31 mouse cellular contexts compared by ENCODE assay signal in genomic region chr12:106764516-106764915, GRCm38 (mm10).
DNase-seq lines count a peak whose midpoint lies in the region; ATAC-seq lines count a peak whose summit lies in the region.
"Had no signal": no experiment of that assay in that cellular context is flagged by ENCODE, and none has a peak within 500 bp of the region (broad histone marks: within the 10 kb centered on the region; RNA-seq: fewer than 3 reads in every experiment).

No protein-coding gene starts in this region.

- H3K4me3 ChIP-seq in midbrain, embryonic 14.5 days (replicated peaks; ENCODE audit: low read depth, low read length), result no peak overlapping the region
- H3K4me3 ChIP-seq: embryonic facial prominence, embryonic 10.5 days; embryonic facial prominence, embryonic 13.5 days; erythroblast, embryonic 14.5 days; forebrain, embryonic 10.5 days; heart, adult 2 months; heart, embryonic 10.5 days; heart, embryonic 13.5 days; hindbrain, embryonic 12.5 days; hindbrain, embryonic 15.5 days had no signal

- no peaks in the 10 kb centered on the region for H3K27me3 ChIP-seq in midbrain, embryonic 14.5 days (ENCODE audit: control insufficient read depth, insufficient read depth, low read length)
- H3K27me3 ChIP-seq: CH12.LX; embryonic facial prominence, embryonic 13.5 days; heart, embryonic 13.5 days; hindbrain, embryonic 12.5 days; hindbrain, embryonic 15.5 days; Patski had no signal

- H3K4me1 ChIP-seq in midbrain, embryonic 14.5 days (ENCODE audit: control insufficient read depth, insufficient read depth, low read length), result no peaks in the 10 kb centered on the region
- H3K4me1 ChIP-seq: embryonic facial prominence, embryonic 10.5 days; embryonic facial prominence, embryonic 13.5 days; forebrain, embryonic 10.5 days; heart, embryonic 13.5 days; hindbrain, embryonic 12.5 days; hindbrain, embryonic 15.5 days had no signal

- no peak overlapping the region for H3K27ac ChIP-seq in midbrain, embryonic 14.5 days (replicated peaks; ENCODE audit: low read depth, low read length)
- H3K27ac ChIP-seq: embryonic facial prominence, embryonic 10.5 days; embryonic facial prominence, embryonic 13.5 days; forebrain, embryonic 10.5 days; heart, adult 2 months; heart, embryonic 10.5 days; heart, embryonic 13.5 days; hindbrain, embryonic 12.5 days; hindbrain, embryonic 15.5 days had no signal

- H3K36me3 ChIP-seq in midbrain, embryonic 14.5 days (ENCODE audit: control insufficient read depth, insufficient read depth, low read length), result no peaks in the 10 kb centered on the region
- H3K36me3 ChIP-seq: embryonic facial prominence, embryonic 10.5 days; embryonic facial prominence, embryonic 13.5 days; forebrain, embryonic 10.5 days; G1E; heart, embryonic 10.5 days; heart, embryonic 13.5 days; hindbrain, embryonic 12.5 days; hindbrain, embryonic 15.5 days had no signal

- 84% methylated on average over 7 of the region's 7 CpGs for WGBS in midbrain, embryonic 14.5 days

- ATAC-seq in midbrain, embryonic 14.5 days (ENCODE audit: low FRiP score, low TSS enrichment), result no peak
- ATAC-seq: forebrain, embryonic 14.5 days; intestine, postnatal 0 days; Patski had no signal

- H3K9ac ChIP-seq in midbrain, embryonic 14.5 days (replicated peaks; ENCODE audit: low read length), result no peak overlapping the region
- H3K9ac ChIP-seq: embryonic facial prominence, embryonic 13.5 days; heart, embryonic 13.5 days; hindbrain, embryonic 12.5 days; hindbrain, embryonic 15.5 days had no signal

- no peak overlapping the region for H3K4me2 ChIP-seq in midbrain, embryonic 14.5 days (ENCODE audit: low read length)
- H3K4me2 ChIP-seq: embryonic facial prominence, embryonic 13.5 days; heart, embryonic 13.5 days; hindbrain, embryonic 12.5 days; hindbrain, embryonic 15.5 days had no signal

- no peaks in the 10 kb centered on the region for H3K9me3 ChIP-seq in midbrain, embryonic 14.5 days (ENCODE audit: control insufficient read depth, low read length)
- H3K9me3 ChIP-seq: embryonic facial prominence, embryonic 13.5 days; heart, embryonic 10.5 days; heart, embryonic 13.5 days; hindbrain, embryonic 15.5 days had no signal

- DNase-seq in heart, adult 11 months, result peak; percentile 31
- no peak for DNase-seq in heart, postnatal 4 days
- DNase-seq in adrenal gland, adult 8-10 months, result peak; percentile 32
- peak; percentile 20 for DNase-seq in adrenal gland, postnatal 25 days
- DNase-seq in gonadal fat pad, adult 2 months (ENCODE audit: low read depth), result peak; percentile 2
- no peak for DNase-seq in midbrain, embryonic 14.5 days
- DNase-seq in frontal cortex, adult 2 months (ENCODE audit: extremely low spot score in 1 of 2, low spot score in 1 of 2), result no peak
- DNase-seq: B cell, adult 2 months; cerebellum, adult 11-12 months; cerebellum, adult 8-10 months; cerebellum, postnatal 10 days; cerebellum, postnatal 36 days; embryo, embryonic 11 days; gastrocnemius, postnatal 10 days; gastrocnemius, postnatal 36 days; heart, adult 2 months; heart, postnatal 14 days; kidney, adult 2 months had no signal

Comparison
In these comparisons a context has a peak if more than half of its experiments do, and no peak if none do; other contexts are left out.
1. DNase-seq: peak in heart, adult 11 months (single experiment), adrenal gland, adult 8-10 months (single experiment), adrenal gland, postnatal 25 days (single experiment) and gonadal fat pad, adult 2 months (single experiment); none in heart, postnatal 4 days (single experiment), midbrain, embryonic 14.5 days (single experiment) and frontal cortex, adult 2 months (0 of 2).